Mouse (Mus musculus): ENCODE data around the gene Mcm2.
A peak's percentile ranks its signal among the peaks of the same experiment; 100 is the strongest.

The Mcm2 gene

DNA sequence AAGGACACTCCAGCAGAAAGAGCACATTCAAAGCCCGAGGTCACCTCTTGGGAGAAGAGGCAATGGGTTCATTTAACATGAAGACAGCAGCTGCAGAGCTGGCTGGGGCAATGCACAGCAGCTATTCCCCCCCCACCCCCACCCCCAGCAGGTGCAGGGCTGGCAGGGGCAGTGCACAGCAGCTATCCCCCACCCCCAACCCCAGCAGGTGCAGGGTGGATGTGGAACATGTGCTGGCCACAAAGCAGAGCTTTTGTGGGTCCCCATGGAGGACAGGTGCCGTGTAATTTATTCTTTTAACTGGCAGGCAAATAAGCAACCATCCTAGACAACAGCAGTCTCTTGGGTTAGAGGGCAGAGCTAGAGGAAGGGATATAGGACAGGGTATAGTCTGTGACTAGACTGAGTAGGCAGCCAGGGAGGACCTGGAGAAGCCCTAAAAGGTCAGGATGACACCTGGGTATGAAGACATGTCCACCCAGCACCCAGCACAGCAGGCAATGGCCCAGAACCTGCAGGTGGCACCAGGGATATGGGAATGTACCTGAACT is 12.1 kb downstream of the Mcm2 start:
- peak in 1 of 2 experiments; percentile 59 for DNase-seq

DNA sequence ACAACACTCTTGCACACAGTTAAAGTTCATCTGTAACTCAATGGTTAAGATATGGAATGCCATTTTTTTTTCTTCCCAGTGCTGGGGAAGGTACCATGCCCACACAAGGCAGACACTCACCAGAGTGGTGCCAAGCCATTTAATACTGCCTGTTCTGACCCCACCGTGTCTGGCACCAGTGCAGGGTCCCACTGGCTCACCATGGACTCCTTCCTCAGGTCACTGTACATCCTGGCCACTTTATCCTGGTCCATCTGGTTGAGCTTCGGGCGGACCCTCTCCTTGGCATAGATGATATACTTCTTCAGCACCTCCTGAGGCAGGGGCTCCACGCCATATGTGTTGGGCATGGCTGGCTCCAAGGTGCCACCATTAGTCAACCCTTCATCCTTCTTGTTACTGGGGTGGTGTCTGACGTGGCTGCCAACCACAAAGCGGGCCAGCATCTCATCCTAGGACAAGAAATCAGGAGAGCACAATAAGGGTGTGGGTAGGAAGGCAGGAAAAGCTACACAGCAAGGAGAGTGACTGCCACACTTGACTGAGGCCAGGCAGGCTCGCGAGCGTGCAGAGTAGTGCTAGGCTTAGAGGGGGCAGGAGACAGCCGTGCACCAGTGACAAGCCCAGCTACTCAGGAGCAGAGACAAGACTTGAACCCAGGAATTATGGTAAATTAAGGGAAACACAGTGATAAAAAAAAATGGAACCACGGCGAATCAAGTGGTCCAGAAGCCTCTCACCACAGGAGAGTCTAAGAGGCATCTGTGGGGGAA is 12.8 kb downstream of the Mcm2 start:
- peak; percentile 59 to 86 for DNase-seq

DNA sequence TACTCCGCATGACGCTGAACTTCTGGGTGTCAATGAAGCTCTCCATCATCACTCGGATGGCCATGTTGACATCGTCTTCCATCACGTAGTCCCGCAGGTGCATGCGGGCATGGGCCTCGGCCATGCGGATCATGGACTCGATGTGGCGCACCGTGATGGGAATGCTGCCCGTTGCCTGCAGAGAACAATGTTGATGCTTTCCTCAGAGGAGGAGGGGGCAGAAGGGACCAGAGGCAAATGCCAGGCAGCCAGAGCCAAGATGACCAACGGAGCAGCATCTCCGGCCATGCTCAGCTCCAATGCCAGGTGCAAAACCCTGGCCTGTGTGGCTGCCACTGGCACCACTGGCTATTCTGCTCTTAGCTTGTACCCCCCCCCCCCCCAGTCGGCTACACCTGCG is 13.9 kb downstream of the Mcm2 start:
- DNase-seq = peak; percentile 54 to 59

GRCm38 (mm10) chr6:88884195-88884594 is 14.4 kb downstream of the Mcm2 start:
- DNase-seq = no peak

DNA sequence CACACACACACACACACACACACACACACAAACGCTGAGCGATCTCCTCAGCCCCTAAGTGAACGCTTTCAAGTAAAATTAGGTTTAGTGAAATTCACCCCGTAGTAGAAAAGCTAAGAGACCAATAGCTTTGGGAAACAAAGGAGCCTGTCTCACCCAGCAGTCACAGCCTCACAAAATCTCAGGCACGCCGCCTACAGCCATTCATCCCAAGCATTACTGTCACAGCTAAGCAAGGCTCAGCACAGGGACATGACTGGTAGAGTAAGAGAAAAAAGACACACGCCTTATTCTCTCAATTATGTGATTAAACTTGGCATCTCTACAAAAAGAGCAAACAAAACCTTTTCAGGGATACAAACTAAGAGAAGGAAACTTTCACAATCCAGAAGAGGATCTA is 17.2 kb downstream of the Mcm2 start:
- DNase-seq = no peak

DNA sequence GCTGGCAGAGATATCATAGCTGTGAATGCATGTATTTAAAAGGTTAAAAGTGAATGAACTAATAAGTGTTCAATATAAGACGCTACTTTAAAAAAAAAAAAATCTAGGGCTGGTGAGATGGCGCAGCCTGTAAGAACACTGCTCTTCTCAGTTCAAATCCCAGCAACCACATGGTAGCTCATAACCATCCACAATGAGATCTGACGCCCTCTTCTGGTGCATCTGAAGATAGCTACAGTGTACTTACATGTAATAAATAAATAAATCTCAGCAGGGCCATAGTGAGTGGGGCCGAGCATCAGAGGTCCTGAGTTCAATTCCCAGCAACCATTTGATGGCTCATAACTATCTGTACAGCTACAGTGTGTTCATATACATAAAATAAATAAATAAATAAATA is 19.1 kb downstream of the Mcm2 start:
- DNase-seq = no peak

DNA sequence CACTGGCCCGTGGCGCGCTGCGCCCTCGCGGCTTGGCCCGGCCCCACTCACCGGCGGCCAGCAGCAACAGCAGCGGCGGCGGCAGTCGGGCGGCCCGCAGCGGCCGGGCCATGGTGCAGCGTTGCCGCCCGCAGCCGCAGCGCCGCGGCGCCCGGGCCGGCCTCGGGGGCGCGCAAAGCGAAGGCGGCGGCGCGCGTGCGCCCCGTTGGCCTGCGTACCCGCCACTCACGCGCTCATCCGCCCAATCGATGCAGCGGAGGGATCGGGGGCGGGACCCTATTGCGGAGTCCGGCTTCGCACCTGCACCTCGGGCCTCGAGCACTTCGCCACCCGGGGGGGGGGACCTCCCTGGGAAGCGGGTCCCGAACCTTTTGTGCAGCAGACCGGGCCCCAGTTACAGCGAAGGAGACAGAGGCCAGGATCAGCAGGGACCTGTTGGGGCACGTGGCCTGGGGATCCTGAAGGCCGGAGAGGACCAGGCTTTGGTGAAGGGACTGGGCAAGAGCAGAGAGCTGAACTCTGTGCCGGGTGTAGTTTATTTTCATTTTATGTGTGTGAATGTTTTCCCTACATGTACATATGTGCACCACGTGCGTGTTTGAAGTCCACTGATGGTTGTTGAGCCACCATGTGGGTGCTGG is 23.6 kb downstream of the Mcm2 start, which contains the start of gene Podxl2:
Gene Podxl2 (minus strand): TSS at position 177 of the 641 bp plus-strand sequence.
- DNase-seq = peak; percentile 94 to 96

- DNase-seq = peak; percentile 77 to 79
Observed at GRCm38 (mm10) chr6:88873965-88874867, 24.4 kb downstream of the Mcm2 start.

DNA sequence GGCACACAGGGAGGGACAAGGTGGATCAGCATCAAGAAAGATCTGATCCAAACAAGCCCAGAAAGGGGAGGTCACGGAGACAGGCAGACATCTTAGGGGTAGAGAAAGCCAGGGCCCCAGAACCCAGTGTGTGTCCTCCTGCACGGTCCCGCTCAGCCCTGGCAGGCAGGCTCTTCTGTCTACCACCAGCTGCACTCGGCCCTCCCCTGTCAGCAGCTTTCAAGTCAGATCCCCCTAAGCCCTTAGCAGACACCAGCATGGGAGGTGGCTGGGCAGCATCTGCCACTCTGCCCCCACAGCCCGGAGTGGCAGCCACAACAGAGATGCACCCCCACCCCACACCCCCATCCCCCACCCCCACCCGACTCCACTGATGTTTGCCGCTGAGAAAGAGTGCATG is 25.8 kb downstream of the Mcm2 start:
- DNase-seq = peak; percentile 66 to 79

GRCm38 (mm10) chr6:88871546-88871945 is 27.0 kb downstream of the Mcm2 start:
- peak; percentile 76 to 81 for DNase-seq

GRCm38 (mm10) chr6:88870594-88870993 is 28.0 kb downstream of the Mcm2 start:
- peak; percentile 76 to 77 for DNase-seq

- no peak for DNase-seq
Observed at GRCm38 (mm10) chr6:88869459-88869858, 29.1 kb downstream of the Mcm2 start.

- no peak for DNase-seq
Observed at GRCm38 (mm10) chr6:88865704-88866103, 32.9 kb downstream of the Mcm2 start.

DNA sequence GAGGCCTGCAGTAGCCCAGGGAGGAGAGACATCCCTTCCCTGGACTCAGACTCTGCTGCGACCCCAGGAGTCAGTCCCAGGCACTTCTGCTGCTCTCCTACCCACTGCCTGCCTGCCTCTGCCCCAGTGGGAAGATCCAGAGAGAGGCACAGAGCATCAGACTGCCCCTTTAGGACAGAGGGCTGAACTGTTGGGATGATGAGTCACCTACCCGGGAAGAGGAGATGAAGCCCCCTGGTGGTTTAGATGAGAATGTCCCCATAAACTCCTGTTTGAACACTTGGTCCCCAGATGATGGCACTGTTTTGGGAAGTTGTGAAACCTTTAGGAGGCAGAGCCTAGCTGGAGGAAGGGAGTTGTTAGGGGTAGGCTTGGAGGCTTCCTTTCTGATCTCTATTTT is 37.7 kb downstream of the Mcm2 start:
- DNase-seq = peak; percentile 59 to 74

DNA sequence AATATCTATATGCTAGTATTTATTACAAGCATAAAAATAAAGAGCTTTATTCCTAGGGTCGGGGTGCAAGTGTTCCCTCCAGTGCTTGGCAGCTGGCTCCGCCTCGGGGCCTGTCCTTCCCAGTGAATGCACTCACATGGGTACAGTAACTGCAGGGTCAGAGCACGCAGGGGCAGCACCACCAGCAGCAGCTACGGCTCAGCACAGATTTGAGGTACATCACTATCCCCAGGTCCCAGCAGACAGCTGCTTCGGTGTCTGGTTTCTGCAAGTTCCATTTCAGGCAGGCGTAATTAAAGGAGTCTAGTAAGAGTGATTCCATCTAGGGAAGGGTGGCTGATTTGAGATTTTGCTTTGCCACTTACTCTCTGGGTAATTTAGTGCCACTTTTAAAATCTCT is 40.2 kb downstream of the Mcm2 start:
- DNase-seq = no peak

DNA sequence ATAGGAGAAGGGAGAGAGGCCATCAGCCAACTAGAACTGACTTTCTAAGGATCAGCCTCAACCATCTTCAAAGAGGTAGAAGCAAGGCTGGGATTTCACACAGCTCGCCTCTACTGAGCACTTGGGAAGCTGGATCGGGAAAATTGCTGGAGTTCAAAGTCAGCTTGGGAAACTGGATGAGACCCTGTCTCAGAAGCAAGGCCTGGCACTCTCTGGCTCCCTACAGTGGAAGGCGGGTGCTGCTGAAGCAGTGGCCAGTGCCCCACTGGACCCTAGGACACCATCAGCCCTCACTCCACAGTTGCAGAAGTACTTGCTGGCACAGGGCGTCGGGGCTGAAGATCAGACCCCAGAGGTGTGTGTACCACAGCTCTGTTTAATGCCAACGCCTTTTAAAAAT is 40.8 kb downstream of the Mcm2 start:
- DNase-seq = peak in 1 of 2 experiments; percentile 30

GRCm38 (mm10) chr6:88857249-88857648 is 41.3 kb downstream of the Mcm2 start:
- peak; percentile 52 to 71 for DNase-seq

- DNase-seq = peak; percentile 85 to 92
Observed at GRCm38 (mm10) chr6:88855636-88856035, 42.9 kb downstream of the Mcm2 start.

- DNase-seq = peak in 1 of 2 experiments; percentile 12
Observed at GRCm38 (mm10) chr6:88854509-88854908, 44.1 kb downstream of the Mcm2 start.

GRCm38 (mm10) chr6:88850034-88850433 is 48.5 kb downstream of the Mcm2 start:
- peak; percentile 58 to 70 for DNase-seq

GRCm38 (mm10) chr6:88849270-88849669 is 49.3 kb downstream of the Mcm2 start:
- DNase-seq = peak in 1 of 2 experiments; percentile 64

DNA sequence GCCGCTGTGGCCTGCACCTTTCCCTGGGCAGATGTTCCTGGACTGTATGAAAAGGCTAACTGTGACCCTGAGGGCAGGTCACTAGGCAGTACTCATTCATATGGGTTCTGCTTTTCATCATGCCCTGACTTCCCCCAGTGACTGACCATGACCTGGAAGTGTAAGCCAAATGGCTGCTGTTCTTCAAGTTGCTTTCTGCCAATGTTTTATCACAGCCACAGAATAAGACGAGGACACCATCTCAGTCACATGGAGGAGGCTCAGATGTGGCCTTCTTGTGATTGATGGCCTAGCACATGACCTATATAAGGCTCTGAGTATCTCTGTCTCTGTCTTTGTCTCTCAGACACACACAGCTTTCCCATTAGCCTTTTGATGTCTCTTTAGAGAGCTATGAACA is 51.0 kb downstream of the Mcm2 start:
- no peak for DNase-seq

Data from cerebellum, postnatal 10 days (tissue).